In the genomic region with DNA sequence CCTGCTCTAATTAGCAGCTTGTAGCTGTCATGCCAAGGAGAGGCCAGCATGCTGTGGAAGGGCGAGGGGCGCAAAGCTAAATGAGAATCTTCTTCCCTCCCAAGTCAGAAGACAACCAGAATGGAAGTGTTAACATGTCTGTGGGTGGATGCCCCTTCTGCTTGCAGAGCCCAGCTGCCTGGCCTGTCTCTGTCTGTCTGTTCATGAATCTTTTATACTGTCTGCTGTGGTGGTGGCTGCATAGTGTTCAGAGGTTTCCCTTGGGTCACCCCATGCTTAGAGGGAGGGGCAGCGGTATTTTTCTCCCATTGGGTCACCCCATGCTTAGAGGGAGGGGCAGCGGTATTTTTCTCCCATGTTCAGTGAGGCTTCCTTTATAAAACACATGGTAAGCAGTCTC, we compare ENCODE assay signal across 13 mouse cellular contexts.
DNase-seq lines count a peak whose midpoint lies in the region; ATAC-seq and TF ChIP-seq lines count a peak whose summit lies in the region.
"Had no signal": no experiment of that assay in that cellular context is flagged by ENCODE, and none has a peak within 500 bp of the region (broad histone marks: within the 10 kb centered on the region; RNA-seq: fewer than 3 reads in every experiment).

No protein-coding gene starts in this region.

- no peaks in the 10 kb centered on the region for H3K36me3 ChIP-seq in kidney, postnatal 0 days (ENCODE audit: insufficient read depth, low read length)
- H3K36me3 ChIP-seq in kidney, embryonic 15.5 days = no peaks in the 10 kb centered on the region
- no peaks in the 10 kb centered on the region for H3K36me3 ChIP-seq in embryonic facial prominence, embryonic 15.5 days
- H3K36me3 ChIP-seq in midbrain, postnatal 0 days (ENCODE audit: insufficient read depth, low read length) = no peaks in the 10 kb centered on the region
- H3K36me3 ChIP-seq: liver, embryonic 13.5 days had no signal

- DNase-seq in cerebellum, adult 2 months = no peak
- DNase-seq in cerebellum, adult 11-12 months = no peak
- DNase-seq in kidney, postnatal 0 days (ENCODE audit: low spot score) = peak; percentile 6
- DNase-seq in midbrain, postnatal 0 days (ENCODE audit: low spot score) = no peak
- no peak for DNase-seq in spleen, postnatal 14 days (ENCODE audit: low spot score in 2 of 2)
- no peak for DNase-seq in right cerebral cortex, postnatal 14 days
- DNase-seq: gastrocnemius, postnatal 25 days; kidney, postnatal 25 days; liver, embryonic 13.5 days had no signal

- H3K4me1 ChIP-seq in cerebellum, adult 2 months (ENCODE audit: control insufficient read depth, insufficient read depth, low read length) = peaks cover 32% of the 10 kb centered on the region
- no peaks in the 10 kb centered on the region for H3K4me1 ChIP-seq in kidney, postnatal 0 days (replicated peaks; ENCODE audit: insufficient read depth, low read length)
- H3K4me1 ChIP-seq in kidney, embryonic 15.5 days = no peaks in the 10 kb centered on the region
- no peaks in the 10 kb centered on the region for H3K4me1 ChIP-seq in embryonic facial prominence, embryonic 15.5 days
- H3K4me1 ChIP-seq in midbrain, postnatal 0 days (ENCODE audit: insufficient read depth, low read length) = 0 out of 2 replicates have a peak, but pooled peaks cover 3% of the 10 kb centered on the region
- H3K4me1 ChIP-seq: liver, embryonic 13.5 days had no signal

- no peak for ATAC-seq in kidney, postnatal 0 days (replicated peaks; ENCODE audit: low FRiP score, low read depth)
- no peak for ATAC-seq in kidney, embryonic 15.5 days (replicated peaks; ENCODE audit: low FRiP score)
- ATAC-seq in embryonic facial prominence, embryonic 15.5 days (ENCODE audit: insufficient number of reproducible peaks, low FRiP score, low TSS enrichment, low read depth) = 0 out of 2 replicates have a peak, but pooled peaks have one; percentile 69
- ATAC-seq in midbrain, postnatal 0 days (ENCODE audit: low FRiP score) = 0 out of 2 replicates have a peak, but pooled peaks have one; percentile 41
- ATAC-seq: intestine, embryonic 16.5 days had no signal

- no peaks in the 10 kb centered on the region for H3K27me3 ChIP-seq in cerebellum, adult 2 months (ENCODE audit: control insufficient read depth, insufficient read depth, low read length)
- H3K27me3 ChIP-seq in kidney, postnatal 0 days (ENCODE audit: insufficient read depth, low read length) = no peaks in the 10 kb centered on the region
- H3K27me3 ChIP-seq in kidney, embryonic 15.5 days = no peaks in the 10 kb centered on the region
- H3K27me3 ChIP-seq in embryonic facial prominence, embryonic 15.5 days = no peaks in the 10 kb centered on the region
- H3K27me3 ChIP-seq in midbrain, postnatal 0 days (ENCODE audit: insufficient read depth, low read length) = no peaks in the 10 kb centered on the region
- H3K27me3 ChIP-seq: liver, embryonic 13.5 days had no signal

- H3K9ac ChIP-seq in kidney, postnatal 0 days (ENCODE audit: low read depth, low read length) = no peak overlapping the region
- no peak overlapping the region for H3K9ac ChIP-seq in kidney, embryonic 15.5 days
- no peak overlapping the region for H3K9ac ChIP-seq in embryonic facial prominence, embryonic 15.5 days
- H3K9ac ChIP-seq in midbrain, postnatal 0 days (replicated peaks; ENCODE audit: low read length, poor library complexity, severe bottlenecking) = no peak overlapping the region
- H3K9ac ChIP-seq: liver, embryonic 13.5 days had no signal

- H3K4me3 ChIP-seq in cerebellum, adult 2 months (replicated peaks; ENCODE audit: insufficient read depth, low read depth, low read length) = no peak overlapping the region
- no peak overlapping the region for H3K4me3 ChIP-seq in kidney, postnatal 0 days (replicated peaks; ENCODE audit: low read depth, low read length)
- no peak overlapping the region for H3K4me3 ChIP-seq in kidney, embryonic 15.5 days (replicated peaks)
- H3K4me3 ChIP-seq in embryonic facial prominence, embryonic 15.5 days (replicated peaks) = no peak overlapping the region
- no peak overlapping the region for H3K4me3 ChIP-seq in midbrain, postnatal 0 days (ENCODE audit: low read depth, low read length)
- H3K4me3 ChIP-seq: liver, embryonic 13.5 days had no signal

- H3K9me3 ChIP-seq in kidney, postnatal 0 days (replicated peaks; ENCODE audit: low read length) = no peaks in the 10 kb centered on the region
- H3K9me3 ChIP-seq in kidney, embryonic 15.5 days (replicated peaks) = no peaks in the 10 kb centered on the region
- no peaks in the 10 kb centered on the region for H3K9me3 ChIP-seq in embryonic facial prominence, embryonic 15.5 days (replicated peaks)
- H3K9me3 ChIP-seq in midbrain, postnatal 0 days (ENCODE audit: low read length) = no peaks in the 10 kb centered on the region
- H3K9me3 ChIP-seq: liver, embryonic 13.5 days had no signal

- no peak overlapping the region for H3K4me2 ChIP-seq in kidney, postnatal 0 days (ENCODE audit: low read length)
- no peak overlapping the region for H3K4me2 ChIP-seq in kidney, embryonic 15.5 days
- no peak overlapping the region for H3K4me2 ChIP-seq in embryonic facial prominence, embryonic 15.5 days (replicated peaks)
- no peak overlapping the region for H3K4me2 ChIP-seq in midbrain, postnatal 0 days (ENCODE audit: low read depth, low read length, poor library complexity, severe bottlenecking)
- H3K4me2 ChIP-seq: heart, embryonic 11.5 days; liver, embryonic 13.5 days had no signal

- H3K27ac ChIP-seq in cerebellum, adult 2 months (ENCODE audit: insufficient read depth, low read length) = peak overlapping the region; percentile 66
- H3K27ac ChIP-seq in kidney, postnatal 0 days = no peak overlapping the region
- H3K27ac ChIP-seq in kidney, embryonic 15.5 days = no peak overlapping the region
- no peak overlapping the region for H3K27ac ChIP-seq in embryonic facial prominence, embryonic 15.5 days (replicated peaks)
- H3K27ac ChIP-seq in midbrain, postnatal 0 days (ENCODE audit: low read depth, low read length) = no peak overlapping the region
- H3K27ac ChIP-seq: liver, embryonic 13.5 days had no signal

- TF ChIP-seq CTCF in cerebellum, adult 2 months (IDR thresholded peaks at IDR 0.05; ENCODE audit: borderline replicate concordance, insufficient read depth, low read depth, low read length) = no peak
- no peak for TF ChIP-seq CTCF in kidney, postnatal 0 days (IDR thresholded peaks at IDR 0.05; ENCODE audit: low read depth)
- no peak for TF ChIP-seq CTCF in midbrain, postnatal 0 days (IDR thresholded peaks at IDR 0.05)

- TF ChIP-seq POLR2A in cerebellum, adult 2 months (IDR thresholded peaks at IDR 0.05; ENCODE audit: borderline replicate concordance, insufficient read depth, low read length) = no peak

- 42% methylated on average over 4 of the region's 4 CpGs for WGBS in cerebellum, adult 2 months
- WGBS in kidney, postnatal 0 days = 83% methylated on average over 4 of the region's 4 CpGs
- 84% methylated on average over 4 of the region's 4 CpGs for WGBS in kidney, embryonic 15.5 days
- 77% methylated on average over 4 of the region's 4 CpGs for WGBS in embryonic facial prominence, embryonic 15.5 days
- WGBS in midbrain, postnatal 0 days = 78% methylated on average over 4 of the region's 4 CpGs

Comparison
In these comparisons a context has a peak if more than half of its experiments do, and no peak if none do; other contexts are left out.
1. ATAC-seq: peak in embryonic facial prominence, embryonic 15.5 days (single experiment) and midbrain, postnatal 0 days (single experiment); none in kidney, postnatal 0 days (single experiment) and kidney, embryonic 15.5 days (single experiment).